Mouse (Mus musculus): ENCODE data around the gene Eps8.
A peak's percentile ranks its signal among the peaks of the same experiment; 100 is the strongest.

The Eps8 gene

DNA sequence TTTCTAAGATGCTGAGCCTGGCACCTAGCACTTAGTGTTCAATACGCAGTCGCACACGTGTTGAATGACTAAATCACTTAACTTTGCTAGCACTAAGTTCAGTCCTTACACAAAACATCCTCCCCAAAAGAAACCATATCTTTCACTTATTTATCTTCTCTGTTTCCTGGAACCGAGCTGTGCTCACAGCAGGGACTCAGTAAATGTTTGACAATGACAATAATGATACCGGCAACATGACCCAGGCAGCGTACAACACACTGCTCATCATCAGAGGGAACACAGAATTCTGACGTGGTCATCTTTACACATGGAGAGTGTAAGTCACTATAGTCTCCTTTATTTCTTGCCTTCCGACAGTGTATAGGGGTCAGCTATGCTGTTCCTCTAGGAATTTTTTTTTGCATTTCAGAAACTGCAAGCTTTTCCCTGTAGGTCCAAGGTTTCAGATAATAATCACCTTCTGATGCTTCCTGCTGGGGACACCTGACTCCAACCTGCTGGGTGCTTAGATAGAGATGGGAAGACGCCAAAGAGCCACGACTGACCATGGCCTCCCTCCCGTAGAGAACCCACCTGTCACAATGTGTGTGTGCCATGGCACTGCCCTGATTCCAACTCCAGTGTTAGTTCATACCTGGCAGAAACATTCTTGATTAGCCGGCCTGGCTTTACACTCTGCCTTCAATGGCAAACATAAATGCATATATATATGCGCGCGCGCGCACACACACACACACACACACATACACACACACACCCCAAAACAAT lies 46.3 kb downstream of the Eps8 start:
- DNase-seq = no peak

DNA sequence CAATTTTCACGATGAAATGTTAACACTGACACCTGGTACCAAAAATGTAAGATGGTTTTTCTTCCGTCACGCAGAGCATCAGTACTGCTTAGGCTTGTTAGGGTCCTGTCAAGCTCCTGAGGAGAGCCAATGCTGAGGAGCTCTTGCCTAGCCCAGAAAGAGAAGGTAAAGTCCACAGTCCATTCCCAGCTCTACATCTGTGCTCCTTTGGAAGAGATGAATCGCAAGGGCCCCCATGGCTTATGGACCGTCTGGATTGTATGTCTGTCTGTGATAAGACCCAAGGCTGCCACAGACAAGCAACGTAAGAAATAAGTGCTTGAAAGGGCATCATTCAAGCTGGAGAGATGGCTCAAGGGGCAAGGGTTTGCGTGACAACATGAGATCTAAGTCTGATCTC lies 48.1 kb downstream of the Eps8 start:
- DNase-seq = no peak

DNA sequence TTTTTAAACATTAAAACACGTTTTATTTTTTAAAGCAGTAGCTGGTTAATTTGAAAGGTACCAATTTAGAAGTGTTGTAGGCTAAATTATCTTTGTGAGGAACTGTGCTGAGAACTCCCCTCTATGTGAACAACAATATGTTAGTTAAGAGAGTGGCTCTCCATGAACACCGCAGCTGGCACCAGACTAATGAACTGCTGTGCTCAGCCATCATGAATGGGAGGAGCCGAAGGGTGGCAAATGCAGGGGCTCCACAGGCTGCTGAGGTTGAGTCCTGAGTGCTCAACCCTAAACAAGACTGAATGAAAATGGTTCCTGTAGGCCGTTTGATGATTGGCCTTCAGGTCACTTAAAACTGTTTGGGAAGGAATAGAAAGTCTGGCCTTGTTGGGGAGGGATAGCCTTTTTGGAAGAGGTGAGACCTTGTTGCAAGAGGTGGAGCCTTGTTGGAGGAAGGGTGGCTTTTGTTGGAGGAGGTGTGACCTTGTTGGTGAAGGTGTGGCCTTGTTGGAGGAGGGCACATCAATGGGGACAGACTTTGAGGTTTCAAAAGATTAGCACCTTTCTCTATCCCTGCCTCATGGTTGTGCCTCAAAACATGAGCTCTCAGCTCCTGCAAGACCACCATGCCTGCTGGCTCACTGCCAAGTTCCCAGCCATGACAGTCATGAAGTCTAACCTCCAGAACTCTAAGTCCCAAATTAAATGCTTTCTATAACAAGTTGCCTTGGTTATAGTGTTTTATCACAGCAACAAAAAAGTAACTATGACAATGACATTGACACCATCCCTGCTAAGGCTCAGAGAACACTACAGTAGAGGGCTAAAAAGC lies 50.0 kb downstream of the Eps8 start:
- no peak for DNase-seq

DNA sequence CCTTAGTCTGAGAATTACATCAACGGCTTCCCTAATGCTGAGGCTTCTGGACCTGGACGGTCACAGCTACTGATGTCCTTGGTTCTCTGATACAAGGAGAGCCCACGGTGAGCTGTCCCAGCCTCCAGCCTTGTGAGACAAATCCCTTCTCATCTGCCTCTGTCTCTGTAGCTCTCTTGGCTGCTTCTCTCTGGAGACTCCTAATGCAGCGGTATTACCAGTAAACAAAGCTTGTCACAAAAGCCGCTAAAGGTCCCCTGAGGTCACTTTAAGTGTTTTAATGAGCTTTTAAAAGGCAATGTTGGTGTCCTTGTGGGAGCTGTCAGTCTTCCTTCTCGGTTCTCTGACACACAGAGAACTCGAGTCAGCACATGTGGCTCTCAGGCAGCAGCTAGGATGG lies 56.4 kb downstream of the Eps8 start:
- DNase-seq = no peak

DNA sequence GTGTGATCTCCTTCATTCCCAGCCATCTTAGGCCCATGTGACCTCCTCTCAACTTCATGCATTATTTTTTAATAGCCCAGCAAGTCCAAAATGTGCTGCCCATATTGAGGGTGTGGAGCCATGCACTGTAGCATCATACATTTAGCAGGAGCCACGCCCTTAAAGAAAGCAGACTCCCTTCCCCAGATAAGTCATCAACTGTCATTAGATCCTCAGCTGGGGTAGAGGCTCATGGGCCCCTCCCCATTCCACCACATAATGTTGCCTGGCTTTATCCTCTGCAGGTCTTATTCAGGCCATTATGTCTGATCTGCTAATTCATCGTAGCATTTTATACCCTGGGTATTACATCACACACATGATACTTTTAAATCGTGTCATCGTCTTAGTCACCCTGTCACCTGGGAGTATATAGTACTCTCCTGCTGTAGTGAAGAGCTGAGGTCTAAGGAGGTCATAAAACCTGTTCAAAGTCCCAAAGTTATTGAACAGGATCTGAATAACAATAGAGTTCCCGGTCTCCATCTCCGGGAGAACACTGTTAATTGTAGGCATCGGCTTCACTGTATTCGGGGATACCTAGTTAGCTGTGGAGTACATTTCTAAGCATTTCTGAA lies 57.1 kb downstream of the Eps8 start:
- no peak for DNase-seq

DNA sequence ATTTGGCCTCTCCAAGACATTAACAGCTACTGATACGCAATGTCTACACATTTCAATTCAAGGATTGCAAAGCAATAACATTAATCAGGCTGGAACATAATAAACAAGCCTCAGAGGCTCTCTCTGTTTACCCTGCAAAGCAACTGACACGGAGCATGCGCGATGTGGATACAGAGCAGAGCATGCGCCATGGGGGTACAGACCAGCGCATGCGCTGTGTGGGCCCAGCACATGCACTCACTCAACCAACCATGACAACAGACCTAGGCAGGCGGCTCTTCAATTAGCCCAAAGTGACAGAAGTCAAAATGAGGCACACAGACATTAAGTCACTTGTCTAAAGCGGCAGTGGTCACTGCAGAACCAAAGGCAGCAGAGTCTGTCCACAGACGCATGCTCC lies 62.1 kb downstream of the Eps8 start:
- no peak for DNase-seq

DNA sequence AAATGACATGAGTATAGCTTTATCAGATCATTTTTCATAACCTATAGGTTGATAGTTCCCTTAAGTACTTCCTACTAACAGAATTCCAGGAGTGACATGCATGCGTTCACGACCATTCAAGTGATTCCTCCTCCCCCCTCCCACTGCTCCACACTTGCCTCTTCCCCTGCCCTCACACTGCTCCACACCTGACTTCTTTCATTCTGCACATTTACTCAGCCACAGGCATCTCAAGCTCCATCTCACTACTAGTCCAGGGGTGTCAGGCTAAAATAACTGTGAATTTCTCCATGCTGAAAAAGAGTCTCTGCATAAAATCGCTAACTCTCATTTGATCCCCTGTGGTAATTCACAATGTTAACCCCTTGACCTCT lies 65.4 kb downstream of the Eps8 start:
- DNase-seq = no peak

DNA sequence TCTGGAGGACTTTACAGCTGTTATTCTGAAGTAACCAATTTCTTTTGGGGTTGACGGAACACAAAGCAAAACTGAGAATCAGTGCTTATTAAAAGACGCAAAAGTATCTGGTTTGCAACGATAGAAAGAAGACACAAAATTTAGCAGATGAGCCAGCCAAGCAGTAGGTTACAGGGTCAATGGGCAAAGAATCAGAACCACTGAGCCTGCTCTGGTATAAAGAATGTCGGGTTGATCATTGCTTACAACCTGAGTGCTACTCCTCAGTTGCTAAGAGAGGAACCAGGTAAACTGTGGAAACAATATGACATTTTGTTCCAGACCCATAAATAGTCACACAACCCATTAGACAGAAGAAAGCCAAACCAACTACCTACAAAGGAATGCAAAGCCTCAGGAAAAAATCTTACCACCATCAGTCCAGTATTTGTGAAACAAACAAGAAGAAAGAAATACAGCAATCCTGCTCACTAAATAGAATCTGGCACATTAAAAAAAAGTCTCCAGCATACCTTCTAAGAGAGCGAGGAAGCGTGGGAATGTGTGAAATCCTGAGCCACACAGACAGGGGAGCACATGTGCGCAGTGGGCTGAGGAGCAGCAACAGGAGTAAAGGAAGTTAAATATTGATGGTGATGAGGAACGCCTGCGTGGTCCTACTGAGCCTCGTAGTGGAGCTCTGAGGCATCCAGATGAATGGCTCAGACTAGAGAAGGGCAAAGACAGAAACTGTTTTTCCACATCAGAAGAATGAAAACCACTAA lies 66.0 kb downstream of the Eps8 start:
- DNase-seq = peak; percentile 53

DNA sequence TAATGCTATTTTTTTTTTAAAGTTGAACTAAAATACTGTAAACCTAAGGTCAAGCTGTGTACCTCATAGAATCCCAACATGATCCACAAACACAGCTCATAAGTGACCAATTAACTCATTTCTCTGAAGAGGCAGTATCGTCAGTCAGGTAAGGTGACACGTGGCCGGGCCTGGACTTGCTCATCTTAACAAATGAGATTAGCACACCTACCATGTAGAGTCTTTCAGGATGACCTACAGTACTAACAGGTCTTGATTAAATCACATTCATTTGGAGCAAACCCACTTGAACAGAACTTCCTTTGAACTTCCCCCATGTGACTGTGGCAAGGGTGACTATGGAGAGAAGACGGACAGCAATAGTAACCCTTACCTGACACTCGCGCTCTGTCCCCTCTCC lies 66.8 kb downstream of the Eps8 start:
- DNase-seq = no peak

DNA sequence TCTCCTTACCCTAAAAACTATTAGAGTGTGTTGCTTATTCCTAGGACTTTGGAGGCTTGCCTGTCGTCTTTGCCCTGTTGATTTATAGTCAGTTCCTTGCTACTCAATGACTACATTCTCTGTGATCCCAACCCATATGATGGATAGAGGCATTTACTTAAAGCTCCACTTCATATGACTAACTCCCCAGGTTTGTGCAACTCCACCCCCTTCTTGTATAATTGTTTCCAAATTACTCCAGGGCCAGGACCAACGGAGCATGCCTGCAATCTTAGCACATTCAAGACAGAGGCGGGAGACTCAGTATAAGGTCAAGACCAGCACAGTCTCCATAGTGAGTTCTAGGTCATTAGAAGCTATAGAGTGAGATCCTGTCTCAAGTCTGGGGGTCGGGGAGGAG lies 69.4 kb downstream of the Eps8 start:
- no peak for DNase-seq

DNA sequence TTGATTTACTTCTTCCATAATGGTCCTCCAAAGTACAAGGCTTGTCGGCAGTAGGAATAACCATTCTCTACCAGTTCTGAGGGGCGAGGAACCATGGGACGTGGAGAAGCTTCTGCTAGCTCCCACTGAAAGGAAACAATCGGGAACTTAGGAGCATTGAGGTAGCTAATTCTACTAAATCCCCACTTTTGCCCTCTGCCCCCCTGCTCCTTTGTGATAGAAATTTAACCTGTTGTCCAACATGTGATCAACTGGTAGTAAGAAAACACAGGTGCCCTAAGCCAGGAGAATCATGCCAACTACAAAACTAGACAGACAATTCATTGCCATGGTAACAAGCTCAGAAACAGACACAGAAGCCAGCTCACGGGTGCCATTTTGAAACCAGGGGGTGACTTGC lies 71.6 kb downstream of the Eps8 start:
- DNase-seq = no peak

DNA sequence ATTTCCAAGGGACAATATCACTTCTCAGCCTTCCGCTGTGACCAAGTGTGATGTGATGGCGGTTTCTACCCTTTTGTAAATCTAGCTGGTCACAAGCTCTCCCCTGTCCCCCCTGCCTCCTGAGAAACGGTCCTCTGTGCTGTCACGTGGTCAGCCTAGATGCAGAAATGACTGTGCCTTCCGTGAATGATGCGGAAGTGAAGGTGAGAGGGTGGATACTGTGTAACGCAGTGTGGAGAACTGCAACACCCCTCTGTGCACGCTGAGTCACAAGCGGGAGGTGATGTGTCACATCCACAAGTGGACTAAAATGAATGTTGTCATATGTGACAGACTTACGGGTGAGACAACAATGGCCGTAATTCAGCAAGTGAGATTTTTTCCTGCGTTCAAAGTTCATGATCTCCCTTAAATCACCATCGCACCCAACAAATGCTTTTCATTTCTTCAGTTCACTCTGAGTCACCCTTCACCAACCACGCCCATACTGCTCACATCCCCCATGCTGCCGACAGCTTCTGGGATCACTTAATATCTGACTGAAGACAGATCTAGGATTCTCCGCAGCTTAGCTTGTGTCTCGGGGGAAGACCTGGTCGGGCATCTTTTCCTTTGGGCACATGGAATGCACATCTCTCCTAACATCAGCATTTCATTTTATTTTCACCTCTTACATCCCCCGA lies 72.3 kb downstream of the Eps8 start:
- DNase-seq = no peak

DNA sequence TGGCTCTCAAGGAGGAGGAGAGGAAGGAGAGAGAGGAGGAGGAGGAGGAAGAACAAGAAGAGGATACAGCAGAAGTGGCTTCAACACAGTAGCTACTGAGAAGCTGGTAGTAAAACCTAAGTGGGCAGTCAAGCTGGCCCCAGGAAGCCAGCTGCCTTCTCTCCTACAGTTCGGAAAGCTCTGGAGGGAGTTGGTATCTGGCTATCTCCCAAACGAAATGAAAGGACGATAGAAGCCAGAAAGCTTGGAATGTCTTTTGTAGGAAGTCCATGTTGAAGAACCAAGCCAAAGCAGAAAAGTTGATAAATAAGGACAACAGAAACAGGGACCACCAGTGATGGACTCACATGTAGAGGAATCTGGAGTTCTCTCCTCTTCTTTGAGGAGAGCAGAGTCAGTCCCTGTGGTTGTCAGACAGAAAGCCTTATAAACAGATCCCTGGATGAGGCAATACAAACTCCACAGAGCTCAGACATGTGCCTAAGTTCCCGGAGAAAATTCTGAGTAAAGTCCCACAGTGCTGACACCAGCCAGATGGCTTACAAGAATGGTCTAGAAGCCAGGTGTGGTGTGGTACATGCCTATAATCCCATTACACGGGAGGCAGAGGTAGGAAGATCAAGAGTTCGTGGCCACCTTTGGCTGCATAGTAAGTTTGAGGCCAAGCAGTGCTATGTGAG lies 73.2 kb downstream of the Eps8 start:
- no peak for DNase-seq

DNA sequence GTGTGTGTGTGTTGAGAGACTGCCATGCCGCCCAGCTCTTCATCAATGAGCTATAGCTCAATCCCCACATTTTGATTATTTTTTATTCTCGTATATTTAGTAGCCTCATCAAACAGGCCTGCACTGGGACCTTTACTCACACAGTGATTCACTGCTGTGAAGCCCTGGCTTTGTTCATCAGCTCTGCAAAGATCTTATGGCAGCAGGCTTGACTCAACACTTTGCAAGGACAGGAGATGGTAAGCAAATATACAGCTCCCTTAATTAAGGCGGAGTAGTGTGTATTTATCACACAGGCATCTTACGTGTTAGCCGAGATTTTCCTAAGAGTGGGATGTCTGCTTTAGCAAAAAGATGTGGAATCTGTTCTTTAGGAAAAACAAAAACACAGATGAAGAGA lies 74.2 kb downstream of the Eps8 start:
- no peak for DNase-seq

DNA sequence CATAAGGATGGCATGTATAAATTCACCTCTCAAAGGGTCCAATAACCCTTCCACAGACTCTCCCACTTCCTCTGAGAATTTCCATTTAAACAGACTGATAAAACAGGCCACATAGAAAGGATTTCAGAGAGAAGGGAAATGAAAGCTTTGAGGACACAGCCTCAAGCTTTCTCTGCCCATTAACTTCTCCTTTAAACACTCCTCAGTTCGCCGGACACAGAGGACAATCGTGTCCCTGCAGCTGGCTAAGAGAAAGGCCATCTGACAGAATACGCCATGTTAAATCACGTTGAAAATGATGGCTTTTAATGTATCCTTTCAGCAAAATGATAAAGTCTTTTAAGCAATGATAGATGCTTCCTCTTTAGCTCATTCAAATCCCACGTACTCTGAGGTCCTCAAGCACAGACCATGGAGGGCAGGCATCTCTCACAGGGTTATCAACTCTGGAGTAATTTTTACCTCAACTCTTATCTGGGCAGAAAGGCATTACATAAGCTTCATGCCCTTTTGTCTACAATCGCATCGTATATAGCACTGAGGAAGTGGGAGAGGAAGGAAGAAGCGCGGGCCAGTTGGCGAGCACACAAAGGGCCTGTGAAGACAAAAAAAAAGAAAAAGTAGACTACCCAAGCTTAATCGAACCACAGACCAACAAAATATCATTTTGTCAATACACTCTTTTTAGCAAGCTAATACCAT lies 77.9 kb downstream of the Eps8 start:
- DNase-seq = no peak

DNA sequence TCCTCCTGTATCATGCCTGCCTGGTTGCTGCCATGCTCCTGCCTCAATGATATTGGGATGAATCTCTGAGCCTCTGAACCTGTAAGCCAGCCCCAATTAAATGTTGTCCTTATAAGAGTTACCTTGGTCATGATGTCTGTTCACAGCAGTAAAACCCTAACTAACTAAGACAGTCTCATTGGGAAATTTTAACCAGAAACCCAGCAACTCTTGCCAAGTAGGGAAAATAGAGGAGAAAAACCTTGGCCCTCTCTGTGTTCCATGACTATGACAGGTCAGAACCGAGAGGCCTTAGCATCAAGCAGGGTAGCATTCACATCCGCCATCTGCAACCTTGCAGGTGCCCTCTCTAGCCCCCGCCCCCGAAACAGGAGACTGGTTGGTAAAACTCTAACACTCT lies 78.6 kb downstream of the Eps8 start:
- DNase-seq = no peak

DNA sequence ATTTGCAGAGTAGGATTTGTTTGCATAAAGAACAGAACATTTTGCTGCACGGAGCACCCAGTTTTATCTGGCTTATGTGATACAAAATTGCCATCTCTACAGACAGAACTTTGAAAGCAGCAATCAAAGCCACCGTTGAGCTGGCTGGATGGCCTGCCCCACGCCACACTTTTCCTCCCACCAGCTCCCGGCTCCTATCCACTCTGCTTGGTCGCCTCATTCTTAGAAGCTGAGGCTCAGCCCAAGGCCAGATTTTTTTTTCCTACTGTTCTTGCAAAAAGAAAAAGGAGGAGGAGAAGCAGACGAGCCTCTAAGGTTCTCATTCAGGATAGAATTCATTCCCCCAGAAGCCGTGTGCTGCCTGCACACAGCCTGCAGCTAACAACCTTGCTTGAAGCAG lies 80.8 kb downstream of the Eps8 start:
- DNase-seq = no peak

DNA sequence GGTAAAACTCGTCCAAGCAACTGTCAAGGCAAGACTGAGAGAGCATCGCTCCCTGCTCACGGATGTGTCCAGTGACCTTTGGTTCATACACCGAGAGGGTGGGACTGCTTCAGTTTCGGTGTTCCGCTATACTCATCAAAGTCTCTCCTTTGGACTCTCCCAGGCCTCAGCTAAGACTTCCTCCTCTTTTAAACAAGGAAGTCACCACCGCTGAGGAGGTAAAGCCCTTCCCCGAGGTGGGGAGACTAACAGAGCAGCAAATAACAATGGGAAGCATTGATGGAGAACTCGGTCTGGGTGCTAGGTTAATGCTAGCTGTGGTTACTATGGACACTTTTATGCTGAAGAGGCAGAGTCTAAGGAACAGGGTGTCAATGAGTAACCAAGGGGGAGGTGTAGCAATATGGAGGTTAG lies 84.0 kb downstream of the Eps8 start:
- DNase-seq = no peak

DNA sequence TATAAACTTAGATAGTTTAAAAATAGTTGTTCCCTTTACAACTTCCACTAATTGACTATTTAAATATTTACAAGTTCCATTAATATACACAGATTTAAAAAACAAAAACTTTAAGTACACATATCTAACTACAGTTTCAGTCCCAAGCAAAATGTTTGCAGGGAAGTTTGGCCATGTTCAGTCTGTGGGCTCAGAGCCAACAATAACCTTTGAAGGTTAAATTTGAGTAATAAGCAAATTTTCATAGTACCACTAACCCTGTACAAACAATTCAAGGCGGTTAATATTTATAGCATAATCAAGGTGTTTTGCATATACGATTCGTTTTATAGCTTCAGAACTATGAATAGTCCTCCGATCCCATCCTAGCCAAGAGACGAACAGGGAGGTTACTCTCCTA lies 84.7 kb downstream of the Eps8 start:
- DNase-seq = no peak

DNA sequence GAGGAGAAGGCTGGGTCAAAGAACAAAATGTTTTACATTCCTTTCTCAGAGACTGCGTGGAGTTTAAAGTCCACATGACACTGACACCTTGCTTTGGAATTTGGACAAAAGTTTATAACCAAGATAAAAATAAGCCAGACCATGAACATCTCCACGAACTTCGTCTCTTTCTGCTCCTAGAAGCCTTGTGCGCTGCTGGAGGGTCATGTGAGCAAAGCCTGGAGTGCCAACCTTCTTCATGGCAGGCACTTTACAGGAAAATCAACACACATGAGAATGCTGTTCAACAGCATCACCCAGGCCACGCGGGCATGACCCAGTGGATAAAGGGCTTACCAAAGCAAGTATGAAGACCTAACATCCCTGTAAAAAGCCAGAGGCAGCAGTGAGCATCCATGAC lies 85.6 kb downstream of the Eps8 start:
- DNase-seq = no peak

DNA sequence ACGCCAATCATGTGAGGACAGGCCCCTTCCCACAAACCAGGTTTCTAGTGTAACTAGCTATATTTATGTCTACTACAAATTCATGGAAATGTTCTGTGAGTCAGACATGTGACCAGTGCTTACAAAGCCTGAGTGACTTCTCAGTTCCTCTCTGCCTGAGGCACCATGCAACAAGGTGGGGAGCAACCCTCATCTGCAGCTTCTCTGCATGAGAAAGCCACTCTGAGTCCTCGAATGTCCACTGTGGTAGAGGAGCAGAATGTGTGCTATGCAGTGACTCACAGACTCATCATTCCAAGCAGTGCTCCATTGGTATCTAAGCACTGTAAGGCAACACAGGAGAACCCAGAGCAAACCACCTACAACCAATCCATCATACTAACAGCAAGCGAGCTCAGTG lies 88.8 kb downstream of the Eps8 start:
- DNase-seq = no peak

DNA sequence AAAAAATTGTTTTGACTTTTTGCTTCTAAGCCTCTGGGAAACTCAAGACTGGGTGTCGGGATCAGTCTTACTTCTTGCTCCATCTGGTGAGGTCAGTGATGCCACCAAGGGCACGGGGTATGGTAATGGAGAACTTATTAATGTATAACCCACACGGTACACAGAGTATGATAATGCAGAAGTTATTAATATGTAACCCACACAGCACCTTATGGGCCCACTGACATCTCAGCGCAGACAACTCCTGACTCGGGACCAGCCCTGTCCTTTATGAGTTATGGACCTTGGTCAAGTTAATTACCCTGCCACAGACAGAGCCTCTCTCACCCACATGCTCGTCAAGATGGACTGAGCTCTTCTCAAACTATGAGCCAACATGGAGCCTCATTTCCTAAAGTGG lies 89.2 kb downstream of the Eps8 start:
- no peak for DNase-seq
